Mouse (Mus musculus): Measurements from ENCODE around the gene Trit1.

- TF ChIP-seq GATA1 (IDR thresholded peaks at IDR 0.05; ENCODE audit: borderline replicate concordance, low read length) (no peak), FLI1 (IDR thresholded peaks at IDR 0.05; ENCODE audit: low read length) (no peak)
Observed at GRCm38 (mm10) chr4:123093869-123094268, 77.5 kb downstream of the Trit1 start.

Data from megakaryocyte, embryonic 14.5 days (primary cell).